Mouse (Mus musculus): ENCODE measurements around the gene Hapln2.

Gene Hapln2

DNA sequence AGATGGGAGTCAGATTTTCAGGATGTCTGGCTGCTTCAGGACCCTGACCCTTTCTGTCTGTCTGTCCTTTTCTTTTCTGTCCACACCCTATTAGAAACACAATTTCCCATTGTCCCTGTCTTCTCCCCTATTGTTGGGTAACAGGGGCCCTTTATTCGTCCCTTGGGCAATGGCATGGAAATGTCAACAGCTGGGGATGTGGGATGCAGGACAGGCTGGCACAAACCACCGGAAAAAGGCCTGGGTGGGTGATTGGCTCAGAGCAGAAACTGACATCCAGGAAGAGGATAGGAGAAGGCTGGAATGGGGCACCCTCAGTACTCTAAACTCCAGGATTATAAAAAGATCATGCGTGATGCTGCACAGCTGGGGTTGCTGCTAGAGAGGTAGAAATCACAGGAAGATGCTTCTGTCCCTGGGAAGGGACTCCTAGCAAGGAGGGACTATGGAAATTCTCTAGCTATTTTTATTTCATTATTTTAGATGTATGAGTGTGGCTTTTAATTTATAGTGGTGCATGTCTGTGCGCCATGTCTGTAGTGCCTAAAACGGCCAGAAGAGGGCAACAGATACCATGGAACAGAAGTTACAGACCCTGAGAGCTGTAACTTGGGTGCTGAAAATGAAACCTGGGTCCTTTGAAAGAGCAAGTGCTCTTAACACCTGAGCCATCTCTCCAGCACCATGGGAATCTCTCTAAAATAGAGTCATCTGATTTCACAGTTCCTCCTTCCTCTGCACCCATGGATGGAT is at the start of gene Hapln2:
Gene Hapln2 (minus strand): TSS at position 150 of the 753 bp plus-strand sequence.
- no peak for DNase-seq

DNA sequence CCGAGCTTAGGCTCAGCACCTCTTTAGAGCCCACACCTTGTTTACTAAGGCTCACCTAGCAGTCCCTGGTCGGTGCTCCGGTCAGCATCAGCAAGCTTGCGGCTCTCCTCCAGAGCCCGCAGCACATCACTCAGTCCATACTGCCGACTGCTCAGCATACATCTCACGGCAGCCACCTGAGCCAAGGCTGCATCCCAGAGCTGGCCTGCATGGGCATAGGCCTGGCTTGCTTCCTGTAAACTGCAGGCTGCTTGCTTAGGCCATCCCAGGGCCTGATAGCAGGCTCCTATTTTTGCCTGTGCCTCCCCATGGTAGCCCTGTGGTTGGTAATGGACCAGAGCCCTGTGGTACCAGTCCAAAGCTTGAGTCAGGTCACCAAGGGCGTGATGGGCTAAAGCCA is 47.4 kb upstream of the Hapln2 start:
- no peak for DNase-seq

DNA sequence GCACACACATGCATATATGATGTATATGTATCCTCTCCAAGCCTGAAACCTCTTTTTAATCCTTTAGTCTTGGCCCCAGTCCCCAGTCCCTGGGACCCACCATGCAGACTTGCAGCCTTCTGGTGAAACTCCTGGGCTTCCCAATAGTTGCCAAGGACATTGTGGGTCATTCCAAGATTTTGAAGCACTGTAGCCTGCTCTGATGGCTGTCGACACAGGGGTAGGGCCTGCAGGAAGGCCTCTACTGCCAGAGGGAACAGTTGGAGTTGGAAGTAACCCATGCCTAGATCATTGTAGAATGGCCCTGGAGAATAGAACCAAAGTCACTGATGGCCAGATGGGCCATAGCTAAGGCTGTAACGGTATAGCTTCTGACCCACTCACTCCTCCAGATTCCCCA is 47.0 kb upstream of the Hapln2 start:
- no peak for DNase-seq

DNA sequence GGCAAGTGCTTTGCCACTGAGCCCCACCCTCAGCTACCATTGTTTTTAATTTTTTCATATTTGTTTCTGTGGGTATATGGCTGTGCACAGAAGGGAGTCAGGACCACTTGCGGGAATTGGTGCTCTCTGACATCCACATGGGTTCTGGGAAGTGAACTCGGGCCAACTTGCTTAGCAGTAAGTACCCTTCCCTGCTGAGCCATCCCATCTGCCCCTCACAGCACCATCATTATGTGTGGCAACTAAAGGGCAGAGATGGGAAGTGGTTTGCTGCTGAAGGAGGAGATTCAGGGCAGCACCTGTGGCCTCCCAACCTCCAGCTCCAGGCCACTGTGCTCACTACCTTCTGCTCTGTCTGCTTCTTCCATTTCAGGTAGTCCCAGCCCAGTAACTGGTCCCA is 46.2 kb upstream of the Hapln2 start:
- no peak for DNase-seq

DNA sequence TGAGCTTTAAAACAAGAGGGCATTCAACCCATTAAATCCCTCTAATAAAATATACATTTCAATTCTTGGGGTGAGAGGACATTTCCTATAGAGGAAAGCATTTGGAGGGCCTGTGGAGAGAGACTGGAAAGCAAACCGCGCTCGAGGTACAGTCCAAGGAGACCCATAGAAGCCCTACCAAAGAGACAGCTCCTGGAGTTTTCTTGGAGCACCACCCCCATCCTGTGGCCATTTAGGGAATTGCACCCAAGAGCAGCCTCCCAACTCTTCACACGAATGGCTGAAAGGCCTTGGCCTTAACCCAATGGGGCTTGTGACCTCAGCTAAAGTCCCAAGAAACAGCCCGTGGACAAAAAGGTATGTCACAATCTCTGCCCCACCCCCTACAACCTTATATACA is 44.4 kb upstream of the Hapln2 start:
- peak; percentile 61 to 87 for DNase-seq

DNA sequence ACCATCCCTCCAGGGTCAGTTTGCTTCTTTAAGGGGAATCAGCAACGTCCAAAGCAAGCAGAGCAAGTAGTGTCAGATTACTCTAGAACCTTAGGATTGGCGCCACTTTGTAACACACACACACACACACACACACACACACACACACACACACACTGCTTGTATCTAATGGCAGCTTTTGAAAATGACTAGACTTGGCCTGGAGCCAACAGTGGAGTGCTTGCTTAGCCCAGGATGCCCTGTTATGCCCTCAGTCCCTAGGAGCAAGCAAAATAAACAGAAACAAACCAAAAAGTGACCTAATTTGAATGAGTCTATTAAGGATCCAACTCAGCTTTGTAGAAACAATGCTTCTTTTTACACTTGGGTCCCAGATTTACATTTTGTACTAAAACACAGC is 41.0 kb upstream of the Hapln2 start:
- DNase-seq = no peak

DNA sequence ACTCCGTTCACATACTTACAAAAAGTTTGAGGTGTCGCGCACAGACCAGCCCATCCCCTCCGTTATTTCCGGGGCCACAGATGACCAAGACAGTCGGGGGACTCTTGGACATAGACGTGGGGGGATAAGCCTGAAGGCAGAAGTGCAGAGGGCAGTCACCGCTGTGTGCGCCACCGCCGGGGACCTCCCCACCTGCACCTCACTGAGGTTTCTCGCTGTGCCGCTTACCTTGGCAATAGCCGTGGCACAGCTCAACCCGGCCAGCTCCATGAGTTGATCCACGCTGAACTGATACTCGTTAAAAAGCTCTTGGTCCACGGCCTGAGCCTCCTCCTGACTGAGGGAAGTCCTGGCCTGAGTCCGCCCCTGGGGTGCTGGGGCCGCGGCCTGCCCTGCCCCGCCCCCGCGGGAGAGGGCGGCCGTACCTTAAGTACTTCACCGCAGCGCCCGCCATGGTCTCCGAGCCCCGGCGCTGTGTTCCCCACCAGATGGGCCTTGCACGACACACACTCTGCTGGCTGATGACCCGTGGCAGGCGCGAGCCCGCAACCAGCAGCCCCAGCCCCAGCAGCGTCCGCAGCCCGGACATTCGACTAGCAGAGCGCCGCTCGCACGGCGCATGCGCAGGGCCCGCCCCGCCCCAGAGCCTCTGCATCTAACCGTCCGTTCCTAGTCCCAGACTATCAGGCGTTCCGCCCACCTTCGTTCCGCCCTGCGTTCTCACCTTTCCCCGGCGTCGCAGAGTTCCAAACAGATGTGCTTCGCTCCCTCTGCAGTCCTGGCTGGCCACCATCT is 30.7 kb upstream of the Hapln2 start, which contains the start of gene Naxe:
Gene Naxe (minus strand): TSS at position 594 of the 795 bp plus-strand sequence.
- DNase-seq = peak; percentile 78 to 79

DNA sequence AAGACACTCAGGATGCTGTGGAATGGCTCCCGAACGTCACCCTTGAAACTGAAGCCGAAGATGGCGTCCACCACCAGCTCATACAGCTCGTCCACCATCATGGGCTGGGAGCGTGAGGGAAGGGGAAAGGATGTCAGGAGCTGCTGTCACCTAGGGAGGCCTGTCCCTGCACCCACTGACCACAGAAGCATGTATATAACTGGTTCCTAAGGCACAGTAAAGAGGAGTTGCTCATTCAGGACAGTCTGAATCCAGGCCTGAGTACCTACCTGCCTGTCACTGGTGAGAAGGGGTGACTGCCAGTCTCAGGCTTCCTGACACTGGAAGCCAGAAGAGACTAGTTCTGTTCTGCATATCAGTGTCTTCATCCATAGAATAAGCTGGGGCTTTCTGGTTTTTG is 29.6 kb upstream of the Hapln2 start:
- no peak for DNase-seq

DNA sequence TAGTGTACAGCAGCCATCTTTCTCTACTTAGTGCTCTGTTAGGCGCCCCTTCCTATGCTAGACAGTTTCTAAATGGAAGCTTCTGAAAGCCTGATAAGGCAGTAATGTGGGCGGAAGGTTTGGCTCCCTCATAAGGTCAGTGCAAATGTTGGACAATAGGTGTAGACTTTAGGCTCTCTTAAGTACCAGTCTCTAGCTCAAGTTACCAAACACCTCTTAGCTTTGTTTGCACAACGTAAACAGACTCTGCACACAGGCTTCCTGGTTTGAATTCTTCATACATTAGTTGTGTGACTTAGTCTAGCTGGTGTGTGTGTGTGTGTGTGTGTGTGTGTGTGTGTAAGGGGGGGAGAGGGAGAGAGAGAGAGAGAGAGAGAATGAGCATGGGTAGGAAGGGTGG is 22.1 kb upstream of the Hapln2 start:
- DNase-seq = no peak

DNA sequence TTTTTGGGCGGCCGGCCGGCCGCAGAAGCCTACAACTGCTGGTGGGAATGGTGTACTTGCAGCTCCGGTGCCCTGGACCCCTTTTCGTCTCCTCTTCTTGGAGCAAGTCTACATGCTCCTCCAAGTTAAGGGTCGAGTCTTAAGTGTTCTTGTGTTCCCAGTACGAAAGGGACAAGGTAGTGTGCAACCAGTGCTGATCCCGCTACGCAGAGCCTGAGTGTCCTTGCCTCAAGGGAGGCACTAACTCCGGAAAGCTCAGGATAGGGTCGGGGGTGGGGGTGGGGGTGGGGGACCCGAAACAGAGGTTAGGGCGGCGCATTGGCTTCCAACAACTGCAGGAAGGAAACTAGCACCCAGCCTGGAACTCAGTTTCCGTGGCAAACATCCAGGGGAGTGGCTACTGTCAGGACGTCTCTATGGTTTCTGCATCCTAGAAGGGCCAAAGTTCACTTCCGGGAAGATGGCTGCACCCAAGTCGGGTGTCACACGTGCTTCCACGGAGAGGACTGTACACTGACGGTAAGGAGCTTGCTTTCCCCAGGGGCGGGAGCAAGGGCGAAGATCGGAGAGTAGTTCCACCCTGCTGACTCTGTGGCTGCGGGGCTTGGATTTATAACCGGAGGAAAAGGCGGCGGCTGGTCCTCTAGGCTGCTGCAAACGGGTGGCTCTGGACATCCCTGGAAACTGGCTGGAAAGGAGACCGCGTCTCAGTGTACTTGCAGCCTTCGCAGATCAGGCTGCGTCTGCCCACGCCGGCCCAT is 15.5 kb upstream of the Hapln2 start, which contains the start of gene Gpatch4:
Gene Gpatch4 (plus strand): TSS at position 448 of the 761 bp plus-strand sequence.
- peak; percentile 57 to 68 for DNase-seq

DNA sequence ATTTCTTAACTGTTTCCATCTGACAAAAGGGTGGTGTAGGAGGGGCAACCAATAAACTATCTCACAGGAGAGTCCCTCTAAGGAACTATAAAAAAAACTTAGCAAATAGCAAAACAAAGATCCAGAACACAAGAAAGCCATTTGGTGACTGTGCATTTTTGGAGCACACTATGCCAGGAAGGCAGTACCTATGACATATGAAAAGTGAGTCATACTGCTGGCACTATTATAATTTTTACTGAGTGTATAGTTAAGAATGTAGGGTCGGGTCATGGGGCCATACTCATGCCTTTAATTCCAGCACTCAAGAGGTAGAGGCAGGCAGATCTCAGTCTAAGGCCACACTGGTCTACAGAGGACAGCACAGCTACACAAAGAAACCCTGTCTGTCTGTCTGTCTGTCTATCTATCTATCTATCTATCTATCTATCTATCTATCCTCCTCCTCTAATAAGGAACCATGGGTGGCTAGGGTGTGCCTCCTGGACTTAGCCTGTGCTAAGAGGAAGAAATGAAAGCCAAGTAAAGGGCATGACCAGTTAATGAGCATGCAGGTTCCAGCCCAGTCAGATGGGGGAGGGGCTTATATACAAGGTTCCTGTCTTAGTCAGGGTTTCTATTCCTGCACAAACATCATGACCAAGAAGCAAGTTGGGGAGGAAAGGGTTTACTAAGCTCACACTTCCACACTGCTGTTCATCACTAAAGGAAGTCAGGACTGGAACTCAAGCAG is 8.3 kb upstream of the Hapln2 start:
- no peak for DNase-seq

DNA sequence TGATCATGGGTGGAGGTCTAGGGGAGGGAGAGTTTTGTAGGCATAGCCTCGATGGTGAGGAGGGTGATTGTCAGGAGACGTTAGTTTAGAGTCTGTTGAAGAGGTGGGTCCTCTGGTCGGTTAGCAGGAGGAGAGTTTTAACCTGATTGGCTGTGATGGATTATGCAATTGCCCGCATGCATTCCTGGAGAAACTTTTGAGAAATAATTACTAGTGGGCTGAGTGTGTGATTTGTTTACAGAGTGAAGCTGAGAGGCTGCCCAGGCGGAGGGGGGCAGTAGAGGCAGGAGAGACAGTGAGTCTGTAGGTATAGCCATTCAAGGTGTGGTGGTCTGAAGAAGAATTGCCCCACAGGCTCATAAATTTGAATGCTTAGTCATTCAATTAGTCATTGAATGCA is 6.1 kb upstream of the Hapln2 start:
- DNase-seq = no peak

DNA sequence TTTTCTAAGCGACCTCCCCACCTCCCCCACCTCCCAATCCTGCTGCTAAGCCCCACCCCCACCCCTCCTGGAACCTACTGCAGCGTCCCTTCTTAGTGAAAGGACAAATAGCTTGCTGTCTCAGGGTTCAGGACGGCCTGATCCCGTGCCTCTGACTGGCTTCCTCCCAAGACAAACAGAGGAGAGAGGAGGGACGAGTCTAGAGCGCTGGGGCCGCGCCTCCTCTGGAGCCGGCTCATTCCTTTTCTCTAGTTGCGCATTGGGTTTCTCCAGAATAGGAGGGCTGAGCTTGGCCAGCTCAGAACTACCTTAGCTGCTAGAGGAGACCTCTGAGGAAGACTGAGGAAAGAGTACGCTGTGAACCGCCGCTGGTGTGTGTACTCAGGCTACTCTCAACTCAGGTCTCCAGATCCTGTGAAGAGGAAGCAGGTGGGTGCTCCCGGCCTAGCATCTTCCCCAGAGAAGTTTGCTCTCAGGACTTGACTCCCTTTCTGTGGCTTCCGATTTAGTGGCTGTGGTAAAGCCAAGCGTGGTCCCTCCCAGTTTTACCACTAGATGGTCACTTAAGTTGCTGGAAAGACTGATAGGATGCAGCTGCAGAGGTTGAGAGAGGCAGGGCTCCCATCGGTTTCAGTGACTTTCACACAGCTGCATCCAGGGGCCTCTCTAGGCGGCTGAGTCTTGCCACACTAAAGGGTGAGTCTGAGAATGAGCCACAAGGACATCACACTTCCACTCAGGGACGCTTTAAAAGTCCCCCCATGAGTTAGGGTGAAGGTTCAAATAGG is 3.4 kb upstream of the Hapln2 start:
- DNase-seq = no peak

DNA sequence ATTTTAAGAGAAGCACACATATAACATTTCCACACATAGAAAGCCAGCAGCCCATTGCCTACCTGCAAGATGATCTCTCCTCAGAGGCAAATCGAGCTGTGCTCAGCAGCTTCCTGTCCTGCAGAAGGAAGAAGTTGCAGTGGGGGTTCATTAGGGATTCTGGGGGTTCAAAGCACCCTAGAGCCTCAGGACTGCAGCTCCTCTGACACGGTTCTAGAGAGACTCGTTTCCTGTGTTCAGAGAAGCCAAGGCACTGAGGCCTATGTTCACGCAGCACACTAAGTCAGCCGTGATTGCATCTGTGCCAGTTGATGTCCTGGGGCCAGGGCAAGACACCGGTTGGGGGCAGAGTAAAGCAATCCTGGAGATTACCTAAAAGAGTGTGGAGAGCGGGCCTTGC is 560 bp downstream of the Hapln2 start:
- no peak for DNase-seq

DNA sequence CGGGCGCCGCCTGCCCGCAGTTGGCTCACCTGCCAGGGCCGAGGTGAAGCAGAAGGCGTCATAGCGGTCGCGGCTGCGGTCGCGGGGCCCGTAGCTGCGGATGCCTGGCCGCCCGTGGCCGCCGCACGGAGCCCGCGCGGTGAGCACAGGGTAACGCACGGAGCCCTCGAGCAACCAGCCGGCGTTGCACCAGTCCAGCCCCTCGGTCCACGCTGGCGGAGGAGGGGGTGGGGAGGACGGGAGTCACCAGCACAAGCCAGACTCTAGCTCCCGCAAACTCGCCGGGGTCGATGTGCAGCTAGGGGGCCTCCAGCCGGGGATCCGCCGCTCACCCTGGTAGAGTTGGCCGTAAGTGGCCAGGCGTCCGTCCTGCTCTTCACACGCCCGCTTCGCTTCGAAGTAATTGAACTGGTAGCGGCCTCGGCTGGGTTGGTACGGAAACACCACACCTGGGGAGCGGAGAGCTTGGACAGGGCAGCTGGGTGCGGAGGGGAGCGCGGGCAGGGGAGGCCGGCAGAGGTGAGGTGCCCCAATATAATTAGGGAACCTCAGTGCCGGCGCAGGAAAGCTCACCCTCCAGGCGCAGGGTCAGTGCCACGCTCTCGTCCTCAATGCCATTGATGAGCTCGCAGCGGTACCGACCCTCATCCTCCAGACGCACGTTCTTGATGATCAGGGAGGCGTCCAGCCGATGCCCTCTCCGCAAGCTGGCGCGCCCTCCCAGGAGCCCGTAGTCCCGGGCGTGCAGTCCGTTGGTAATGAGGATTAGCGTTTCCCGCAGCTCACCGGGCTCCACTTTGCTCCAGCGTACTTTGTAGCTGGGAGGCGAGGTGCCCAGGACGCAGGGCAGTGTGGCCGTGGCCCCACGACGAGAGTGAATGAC is 4.0 kb downstream of the Hapln2 start:
- no peak for DNase-seq

DNA sequence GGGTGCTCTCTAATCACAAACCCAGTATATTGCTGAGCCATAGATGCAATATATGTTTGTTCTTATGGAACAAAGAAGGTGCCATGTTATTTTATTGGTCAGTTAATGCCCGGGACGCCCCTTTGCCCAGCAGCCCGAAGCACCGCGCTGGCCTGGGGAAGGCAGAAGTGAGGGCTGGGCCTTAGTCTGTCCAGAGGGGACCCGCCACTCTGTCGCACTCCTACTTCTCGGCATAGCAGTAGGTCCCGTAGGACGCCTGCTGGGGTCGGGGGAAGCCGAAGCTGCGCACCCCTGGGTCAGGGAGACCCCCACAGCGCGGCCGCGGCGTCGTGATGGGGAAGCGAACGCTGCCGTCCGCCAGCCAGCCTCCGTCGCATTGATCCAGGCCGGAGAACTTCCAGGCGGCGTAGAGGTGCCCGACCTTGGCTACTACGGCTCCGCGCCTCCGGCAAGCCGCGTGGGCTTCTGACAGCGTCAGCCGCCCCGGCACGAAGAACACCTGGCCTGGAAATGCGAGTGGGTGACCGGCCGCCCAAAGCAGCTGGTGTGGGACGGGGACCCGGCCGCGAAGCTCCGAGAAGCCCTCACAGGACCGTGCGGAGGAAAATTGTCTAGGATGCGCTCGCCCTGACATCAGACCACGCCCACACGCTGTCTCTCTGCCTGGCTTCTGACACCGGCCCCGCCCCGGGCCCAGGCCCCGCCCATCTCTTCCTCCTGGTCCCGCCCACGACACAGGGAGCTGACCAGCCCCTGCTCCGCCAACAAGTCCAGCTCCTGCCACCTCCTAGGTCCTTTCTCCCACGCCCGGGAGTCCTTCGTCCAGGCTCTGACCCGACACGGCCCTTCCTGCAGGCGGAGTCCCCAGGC is 4.8 kb downstream of the Hapln2 start:
- DNase-seq = peak; percentile 79 to 88

DNA sequence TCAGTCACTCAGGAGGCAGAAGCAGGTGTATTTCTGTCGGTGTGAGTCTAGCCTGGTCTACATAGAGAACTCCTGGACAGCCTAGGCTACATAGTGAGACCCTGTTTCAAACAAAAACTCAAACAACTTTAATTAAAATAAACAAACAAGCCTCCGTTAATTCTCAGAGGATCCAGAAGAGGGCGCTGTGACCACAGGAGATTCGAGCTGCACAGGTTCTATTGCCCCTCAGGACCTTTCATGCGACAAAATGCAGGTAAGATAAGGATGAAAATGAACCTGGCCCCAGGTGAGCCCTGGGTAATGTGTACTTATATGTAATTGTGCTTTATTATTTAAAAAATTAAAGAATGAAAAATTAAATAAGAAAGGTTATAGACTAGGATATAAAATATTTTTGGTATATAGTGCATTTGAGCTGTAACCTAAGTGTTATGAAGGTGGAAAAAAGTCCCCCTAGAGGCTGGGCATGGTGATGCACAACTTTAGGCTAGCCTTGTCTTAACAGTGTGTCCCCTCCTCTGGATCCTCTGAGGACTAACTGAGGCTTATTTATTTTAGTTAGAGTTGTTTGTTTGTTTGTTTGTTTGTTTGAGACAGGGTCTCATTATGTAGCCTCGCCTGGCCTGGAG is 16.6 kb downstream of the Hapln2 start:
- peak in 1 of 2 experiments; percentile 21 for DNase-seq

DNA sequence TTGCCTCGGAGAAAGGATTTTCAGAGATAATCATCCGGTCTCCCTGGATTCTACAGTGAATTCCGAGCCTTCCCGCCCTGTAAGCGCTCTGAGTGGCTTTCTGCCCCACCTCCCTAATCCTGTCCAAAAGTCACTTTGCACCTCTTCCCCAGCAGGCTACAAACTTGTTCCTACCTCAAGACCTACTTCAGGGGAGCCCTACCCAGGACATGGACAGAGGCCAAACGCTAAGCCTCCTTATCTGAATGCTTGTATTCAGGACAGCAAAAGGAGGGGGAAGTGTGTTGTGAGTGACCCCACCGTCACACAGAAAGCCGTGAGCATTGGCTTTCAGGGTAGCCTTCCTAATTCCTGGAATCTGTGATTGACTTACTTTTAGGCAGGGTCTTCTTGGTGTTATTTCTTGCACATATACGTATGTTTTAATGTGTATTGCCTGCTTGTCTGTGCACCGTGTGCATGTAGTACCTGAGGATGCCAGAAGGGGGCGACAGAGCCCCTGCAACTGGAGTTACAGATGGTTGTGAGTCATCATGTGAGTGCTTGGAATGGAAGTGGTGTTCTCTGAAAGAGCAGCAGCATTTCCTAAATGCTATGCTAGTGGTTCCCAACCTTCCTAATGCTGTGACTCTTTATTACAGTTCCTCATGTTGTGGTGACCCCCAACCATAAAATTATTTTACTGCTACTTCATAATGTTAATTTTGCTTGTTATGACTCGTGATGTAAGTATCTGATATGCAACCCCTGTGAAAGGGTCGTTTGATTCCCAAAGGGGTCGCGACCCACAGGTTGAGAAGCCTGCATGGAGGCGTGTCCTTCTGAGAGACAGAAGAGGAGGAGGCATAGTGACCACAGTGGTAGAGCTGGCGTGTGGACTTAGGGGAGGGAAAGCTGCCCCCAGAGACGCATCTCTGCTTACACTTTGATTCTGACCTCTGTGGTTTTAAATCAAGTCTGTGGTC is 21.3 kb downstream of the Hapln2 start:
- DNase-seq = no peak

All from spleen, adult 18-20 months (tissue).